Mouse (Mus musculus): ENCODE data around the gene Rnf111. TPM values are rescaled to one million over a fixed set of nuclear protein-coding genes. Genes with fewer than 3 reads are reported as not detected.
"Not testable (repeated sequence)": the region's sequence is repeated elsewhere in the genome, so short reads cannot be mapped to it uniquely, and the experiment has no call there.

Rnf111 gene
- total RNA-seq, 2 experiments from 2014 or later, result 15.8 to 20.1 TPM

DNA sequence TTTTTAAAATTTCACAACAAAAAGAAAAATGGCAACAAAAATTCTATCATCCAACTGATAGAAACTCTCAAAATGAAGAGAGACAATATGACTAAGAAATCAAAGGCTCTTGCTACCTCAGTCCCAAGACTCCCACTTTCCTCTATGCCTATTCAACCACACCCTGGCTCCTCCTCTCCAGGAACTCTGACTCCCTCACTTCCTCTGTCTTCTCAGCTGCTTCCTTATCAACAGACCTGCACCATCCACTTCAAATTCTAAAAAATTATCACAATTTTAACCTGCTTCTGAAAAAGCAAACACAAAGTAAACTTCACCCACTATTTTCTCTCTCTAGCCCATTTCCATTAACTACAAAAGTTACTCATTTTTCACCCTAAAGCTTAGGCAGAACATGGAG lies 6.5 kb downstream of the Rnf111 start:
- DNase-seq, result no peak

- DNase-seq, result no peak
Observed at GRCm38 (mm10) chr9:70493038-70493437, 10.5 kb downstream of the Rnf111 start.

DNA sequence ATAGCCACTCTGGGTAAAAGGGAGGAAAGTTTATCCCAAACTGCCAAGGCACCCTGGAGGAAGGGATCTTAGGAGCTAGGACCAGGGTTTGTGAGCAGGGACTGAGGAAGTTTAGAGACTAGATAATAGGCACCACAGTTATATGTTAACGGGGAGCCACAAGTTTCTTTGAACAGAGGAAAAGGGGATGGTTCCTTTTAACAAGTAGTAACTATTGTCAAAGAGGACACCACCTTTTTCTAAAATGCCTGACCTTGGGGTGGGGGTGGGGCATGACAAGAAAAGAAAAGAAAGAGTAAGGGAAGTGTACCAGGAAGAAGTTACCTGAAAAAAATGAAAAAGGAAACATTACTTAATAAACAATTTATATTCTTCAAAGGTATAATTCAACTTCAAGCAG lies 12.3 kb downstream of the Rnf111 start:
- no peak for DNase-seq

- DNase-seq, result no peak
Observed at GRCm38 (mm10) chr9:70487401-70487800, 16.1 kb downstream of the Rnf111 start.

DNA sequence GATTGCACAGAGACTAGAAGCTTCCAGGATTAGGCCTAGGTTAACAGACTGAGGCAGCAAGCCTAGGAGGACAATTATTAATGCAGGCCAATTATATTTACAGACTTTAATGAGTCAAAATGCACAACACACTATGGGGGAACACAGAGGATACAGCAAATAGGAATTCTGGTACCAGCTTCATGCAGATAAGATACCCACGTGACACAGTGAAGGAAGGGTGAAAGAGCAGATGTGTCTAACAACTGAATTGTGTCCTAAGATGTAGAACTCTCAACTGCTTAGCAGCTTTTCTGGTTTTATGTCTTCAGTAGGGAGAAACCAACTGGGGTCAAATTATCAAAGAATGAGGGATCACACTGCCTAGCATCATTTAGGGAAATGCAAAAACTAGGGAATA lies 17.7 kb downstream of the Rnf111 start:
- DNase-seq, result no peak

- no peak for DNase-seq
Observed at GRCm38 (mm10) chr9:70483495-70483894, 20.0 kb downstream of the Rnf111 start.

GRCm38 (mm10) chr9:70481872-70482271 lies 21.7 kb downstream of the Rnf111 start:
- DNase-seq, result no peak

DNA sequence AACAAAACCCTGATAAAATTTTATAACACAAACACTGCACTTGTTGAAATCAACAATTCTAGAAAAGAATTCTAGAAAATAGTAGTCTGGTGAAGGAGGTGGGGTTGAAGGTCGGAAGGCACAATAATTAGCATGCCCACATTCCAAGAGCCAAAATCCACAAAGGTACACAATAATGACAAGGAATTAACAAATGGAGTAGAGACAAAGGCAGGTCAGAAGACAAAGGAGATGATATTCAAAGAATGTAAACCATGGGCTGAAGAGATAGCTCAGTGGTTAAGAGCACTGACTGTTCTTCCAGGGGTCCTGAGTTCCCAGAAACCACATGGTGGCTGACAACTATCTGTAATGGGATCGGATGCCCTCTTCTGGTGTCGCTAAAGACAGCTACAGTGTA lies 26.3 kb downstream of the Rnf111 start:
- no peak for DNase-seq

DNA sequence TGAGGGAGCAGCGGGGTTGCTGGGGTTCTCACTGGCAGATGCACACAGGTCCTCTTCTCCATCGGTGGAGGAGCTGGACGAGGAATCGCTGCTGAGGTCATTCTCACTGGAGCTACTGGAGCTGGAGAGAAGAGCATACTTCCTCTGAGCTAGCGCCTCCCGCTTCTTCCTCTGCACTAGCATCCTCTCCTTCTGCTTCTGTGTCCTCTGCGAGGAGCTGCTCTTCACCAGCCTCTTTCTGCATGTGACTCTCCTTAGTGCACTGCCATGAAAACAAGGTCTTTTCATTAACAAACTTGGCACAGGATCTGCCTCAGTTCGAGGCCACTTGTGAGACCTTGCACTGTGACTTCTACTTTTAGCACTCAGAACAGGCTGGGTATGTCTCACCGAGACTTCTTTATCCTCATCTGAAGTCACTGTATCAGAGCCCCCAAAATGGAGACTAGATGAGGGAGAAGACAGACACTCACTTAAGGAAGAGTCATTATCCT lies 27.7 kb downstream of the Rnf111 start:
- no peak for DNase-seq

- no peak for DNase-seq
Observed at GRCm38 (mm10) chr9:70473400-70473799, 30.1 kb downstream of the Rnf111 start.

- DNase-seq, result not testable (repeated sequence)
Observed at GRCm38 (mm10) chr9:70463091-70463490, 40.4 kb downstream of the Rnf111 start.

DNA sequence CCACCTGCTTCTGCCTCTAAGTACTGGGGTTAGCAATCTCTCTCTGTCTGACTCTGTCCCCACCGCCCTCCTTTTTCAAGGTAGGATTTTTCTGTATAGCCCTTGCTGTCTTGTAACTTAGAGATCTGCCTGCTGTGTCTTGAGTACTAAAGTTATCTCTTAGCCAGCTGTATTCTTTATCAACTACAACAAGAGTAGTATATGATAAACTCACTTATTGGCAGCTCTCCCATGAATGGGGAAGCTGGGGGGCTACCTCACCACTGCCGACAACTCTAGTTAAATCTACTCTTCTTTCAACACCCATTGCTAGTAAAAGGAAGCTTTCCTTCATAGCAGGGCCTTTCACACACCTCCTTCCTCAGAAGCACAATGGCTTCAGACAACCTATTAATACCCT lies 51.2 kb downstream of the Rnf111 start:
- no peak for DNase-seq

- no peak for DNase-seq
Observed at GRCm38 (mm10) chr9:70449072-70449471, 54.5 kb downstream of the Rnf111 start.

GRCm38 (mm10) chr9:70439959-70440358 lies 63.6 kb downstream of the Rnf111 start:
- DNase-seq, result no peak

DNA sequence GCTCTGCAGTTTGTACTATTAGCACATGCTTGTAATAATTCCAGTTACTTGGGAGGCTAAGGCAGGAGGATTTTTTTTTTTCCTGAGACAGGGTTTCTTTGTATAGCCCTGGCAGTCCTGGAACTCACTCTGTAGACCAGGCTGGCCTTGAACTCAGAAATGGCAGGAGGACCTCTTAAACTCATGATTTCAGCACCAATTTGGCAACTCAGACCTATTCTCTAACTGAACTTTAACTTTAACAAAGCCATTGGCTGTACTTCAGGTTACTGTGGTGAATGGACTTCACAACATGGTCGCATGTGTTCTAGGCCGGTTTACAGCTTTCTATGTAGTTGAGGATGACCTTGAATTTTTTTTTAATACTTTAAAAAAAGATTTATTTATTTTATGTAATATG lies 80.9 kb downstream of the Rnf111 start:
- DNase-seq, result no peak

DNA sequence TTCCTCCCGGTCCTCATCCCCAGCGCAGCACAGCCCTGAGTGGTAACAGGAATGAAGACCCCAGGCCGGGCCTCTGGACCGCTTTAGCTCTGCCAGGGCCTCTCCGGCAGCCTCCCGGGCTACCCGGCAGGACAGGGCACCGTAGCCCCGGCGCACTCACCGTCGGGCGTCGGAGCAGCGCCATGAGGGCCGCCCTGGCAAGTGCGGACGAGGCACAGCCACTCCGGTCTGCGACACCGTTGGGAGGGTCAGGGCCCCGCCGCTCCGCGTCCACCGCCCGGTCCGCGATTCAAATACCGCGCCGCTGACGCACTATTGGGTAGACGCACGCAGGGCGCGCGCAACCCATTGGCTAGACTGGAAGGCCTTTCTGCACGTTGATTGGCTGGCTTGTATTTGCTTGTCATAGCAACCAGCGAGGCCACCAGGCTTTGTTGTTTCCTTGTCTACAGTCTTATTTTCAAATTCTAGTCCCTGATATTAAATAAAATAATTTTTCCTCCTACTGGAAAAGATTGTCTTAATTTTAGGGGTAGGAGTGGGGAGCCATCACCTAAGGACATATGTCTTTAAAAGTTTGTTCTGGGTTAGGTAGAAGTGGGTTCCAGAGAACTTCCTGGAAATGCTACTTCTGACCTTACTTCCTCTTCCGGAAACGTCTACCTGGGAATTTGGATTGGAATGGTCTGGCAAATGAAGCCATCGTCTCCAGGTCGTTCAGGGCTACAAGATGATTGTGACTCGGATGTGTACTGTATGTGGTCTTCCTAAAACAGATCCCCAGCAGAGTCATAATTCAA lies 82.1 kb downstream of the Rnf111 start, which contains the start of gene Ccnb2:
Gene Ccnb2, minus strand, starts transcription at position 291 of the 800 bp plus-strand sequence.
- peak; percentile 84 for DNase-seq

DNA sequence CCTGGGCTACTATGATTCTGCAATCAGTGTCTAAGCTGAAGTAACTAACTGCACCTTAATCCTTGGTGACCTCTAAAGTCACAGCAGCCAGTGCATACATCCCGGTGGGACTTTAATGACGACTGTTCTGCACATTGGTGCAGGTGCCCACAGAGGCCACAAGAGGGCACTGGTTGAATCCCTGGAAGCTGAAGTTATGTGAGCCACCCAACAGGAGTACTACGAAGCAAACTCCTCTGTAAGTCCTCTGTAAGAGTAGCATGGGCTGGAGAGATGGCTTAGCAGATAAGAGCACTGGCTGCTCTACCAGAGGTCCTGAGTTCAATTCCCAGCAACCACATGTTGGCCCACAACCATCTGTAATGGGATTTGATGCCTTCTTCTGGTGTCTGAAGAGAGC lies 87.1 kb downstream of the Rnf111 start:
- DNase-seq, result no peak

DNA sequence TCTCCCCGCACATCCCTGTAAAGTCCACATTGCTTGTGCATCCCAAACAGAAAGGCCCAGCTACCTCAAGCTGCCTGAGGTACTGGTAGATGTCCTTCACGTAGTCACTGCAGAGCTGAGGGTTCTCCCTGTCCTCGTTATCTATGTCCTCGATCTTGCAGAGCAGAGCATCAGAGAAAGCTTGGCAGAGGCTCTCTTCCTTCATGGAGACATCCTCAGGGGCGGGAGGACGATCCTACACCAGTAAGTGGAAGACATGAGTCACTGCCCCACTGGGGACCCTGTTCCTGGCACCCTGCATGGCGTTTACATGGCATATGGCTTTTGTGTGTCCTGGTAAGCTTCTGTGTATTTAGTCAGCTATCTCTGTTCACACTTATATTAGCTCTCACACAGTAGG lies 90.5 kb downstream of the Rnf111 start:
- no peak for DNase-seq

GRCm38 (mm10) chr9:70410668-70411067 lies 92.9 kb downstream of the Rnf111 start:
- DNase-seq, result no peak

DNA sequence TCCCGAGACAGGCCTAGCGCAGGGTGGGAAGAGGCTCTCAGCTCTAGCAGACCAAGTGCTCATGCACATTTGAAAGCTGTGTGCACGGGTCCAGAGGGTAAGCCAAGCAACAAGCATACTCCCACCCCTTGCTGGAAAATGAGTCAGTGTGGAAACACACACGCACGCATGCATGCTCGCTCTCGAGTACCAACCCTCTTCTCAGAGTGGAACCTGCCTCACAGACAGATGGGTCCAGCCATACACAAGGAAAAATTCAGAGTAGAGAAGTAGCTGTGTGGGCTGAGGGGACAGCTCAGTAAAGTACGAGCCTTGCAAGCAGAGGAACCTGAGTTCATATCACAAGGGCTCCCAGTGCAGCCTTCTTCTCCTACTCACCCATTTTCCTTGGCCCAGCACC lies 93.8 kb downstream of the Rnf111 start:
- no peak for DNase-seq

DNA sequence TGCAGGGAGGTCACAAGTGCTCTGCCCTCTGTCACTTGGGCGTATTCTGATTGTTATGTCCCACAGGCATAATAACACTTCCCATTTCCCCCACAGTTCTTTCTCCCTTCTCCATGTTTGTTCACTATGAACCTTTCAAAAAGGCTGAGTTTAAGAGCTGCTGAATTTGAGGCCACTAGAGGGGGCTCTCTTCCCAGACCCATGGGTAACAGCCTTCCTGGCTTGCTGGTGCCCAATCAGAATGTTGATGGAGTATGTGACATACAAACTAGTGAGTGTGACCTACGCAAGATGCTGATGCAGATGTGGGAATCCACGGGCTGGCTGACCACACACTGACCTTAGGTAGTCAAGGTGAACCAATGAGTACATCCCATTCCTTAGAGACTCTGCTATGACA lies 94.7 kb downstream of the Rnf111 start:
- no peak for DNase-seq

- no peak for DNase-seq
Observed at GRCm38 (mm10) chr9:70406596-70406995, 96.9 kb downstream of the Rnf111 start.

DNA sequence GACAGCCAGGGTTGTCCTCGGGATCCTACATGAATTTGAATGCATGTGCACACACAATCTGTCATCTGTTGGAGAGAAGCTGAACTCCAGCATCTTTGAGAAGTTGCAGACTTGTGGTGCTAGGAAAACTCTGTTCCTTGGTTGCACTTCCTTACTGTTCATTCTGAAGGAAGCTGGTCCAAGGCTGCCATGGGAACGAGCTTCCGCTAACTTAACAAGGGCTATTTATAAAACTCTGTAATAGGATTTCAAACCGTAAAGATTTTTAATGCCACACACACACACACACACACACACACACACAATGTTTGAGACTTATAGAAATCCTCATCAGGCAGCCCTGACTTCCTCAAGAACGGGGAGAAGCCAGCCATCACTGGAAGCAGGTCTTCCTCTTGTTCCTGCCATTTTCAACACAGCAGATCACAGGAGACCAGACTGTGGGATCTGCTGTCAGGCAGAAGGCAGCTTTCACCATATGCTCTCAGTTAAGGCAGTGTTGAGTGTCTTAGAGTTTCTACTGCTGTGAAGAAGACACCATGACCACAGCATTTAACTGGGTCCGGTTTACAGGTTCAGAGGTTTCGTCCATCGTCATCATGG lies 101.5 kb downstream of the Rnf111 start:
- no peak for DNase-seq

DNA sequence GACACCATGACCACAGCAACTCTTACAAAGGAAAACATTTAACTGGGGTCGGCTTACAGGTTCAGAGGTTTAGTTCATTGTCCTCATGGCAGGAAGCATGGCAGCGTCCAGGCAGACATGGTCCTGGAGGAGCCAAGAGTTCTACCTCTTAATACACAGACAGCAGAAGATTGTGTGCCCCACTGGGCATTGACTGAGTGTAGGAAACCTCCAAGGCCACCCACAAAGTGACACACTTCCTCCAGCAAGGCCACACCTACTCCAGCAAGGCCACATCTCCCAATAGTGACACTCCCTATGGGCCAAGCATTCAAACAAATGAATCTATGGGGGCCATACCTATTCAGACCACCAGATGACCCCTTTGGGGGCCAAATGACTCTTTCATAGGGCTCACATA lies 107.4 kb downstream of the Rnf111 start:
- DNase-seq, result no peak
